Mouse (Mus musculus): ENCODE measurements around the gene Ccin. TPM values are rescaled to one million over a fixed set of nuclear protein-coding genes. Genes with fewer than 3 reads are reported as not detected.
A peak's percentile ranks its signal among the peaks of the same experiment; 100 is the strongest.

Ccin gene
- polyA plus RNA-seq (2014; fragmentation: Nextera tagmentation; extraction: Ambion mirVana): not detected in 2 replicates

- Histone ChIP-seq H3K4me2 (ENCODE audit: low read depth, low read length) (peak within 1 kb of the TSS; percentile 56), H3K9ac (replicated peaks; ENCODE audit: low read depth, low read length) (peak within 1 kb of the TSS; percentile 55), H3K4me3 (ENCODE audit: low read depth, low read length) (peak within 1 kb of the TSS; percentile 26), H3K4me1 (ENCODE audit: control insufficient read depth, insufficient read depth, low read length) (peaks cover 11% of the 10 kb centered on the region), H3K9me3 (ENCODE audit: control insufficient read depth, low read length) (no peaks in the 10 kb centered on the region), H3K27ac (ENCODE audit: low read depth, low read length) (no peak within 1 kb of the TSS), H3K27me3 (ENCODE audit: control insufficient read depth, insufficient read depth, low read length) (no peaks in the 10 kb centered on the region), H3K36me3 (ENCODE audit: control insufficient read depth, insufficient read depth, low read length) (no peaks in the 10 kb centered on the region)
- no peak for ATAC-seq (ENCODE audit: low read depth)
- 83% methylated on average over 11 of the region's 11 CpGs for WGBS
Measured at GRCm38 (mm10) chr4:43983181-43983580, at the start of gene Ccin. Gene Ccin, plus strand, starts transcription at chr4:43983483.

GRCm38 (mm10) chr4:43936186-43936585 is 47.1 kb upstream of the Ccin start:
- H3K36me3 ChIP-seq (ENCODE audit: control insufficient read depth, insufficient read depth, low read length): peaks cover 23% of the 10 kb centered on the region
- WGBS: 85% methylated on average over 4 of the region's 4 CpGs
- no peaks in the 10 kb centered on the region for H3K27me3 ChIP-seq (ENCODE audit: control insufficient read depth, insufficient read depth, low read length)
- no peak overlapping the region for H3K9ac ChIP-seq (replicated peaks; ENCODE audit: low read depth, low read length)
- ATAC-seq (ENCODE audit: low read depth): no peak
- H3K9me3 ChIP-seq (ENCODE audit: control insufficient read depth, low read length): no peaks in the 10 kb centered on the region
- no peak overlapping the region for H3K4me3 ChIP-seq (ENCODE audit: low read depth, low read length)
- no peak overlapping the region for H3K4me2 ChIP-seq (ENCODE audit: low read depth, low read length)
- H3K27ac ChIP-seq (ENCODE audit: low read depth, low read length): no peak overlapping the region
- H3K4me1 ChIP-seq (ENCODE audit: control insufficient read depth, insufficient read depth, low read length): no peaks in the 10 kb centered on the region

- WGBS: 82% methylated on average over 14 of the region's 14 CpGs
- H3K27ac ChIP-seq (ENCODE audit: low read depth, low read length): no peak overlapping the region
- peaks cover 19% of the 10 kb centered on the region for H3K36me3 ChIP-seq (ENCODE audit: control insufficient read depth, insufficient read depth, low read length)
- no peak overlapping the region for H3K9ac ChIP-seq (replicated peaks; ENCODE audit: low read depth, low read length)
- no peaks in the 10 kb centered on the region for H3K27me3 ChIP-seq (ENCODE audit: control insufficient read depth, insufficient read depth, low read length)
- no peaks in the 10 kb centered on the region for H3K4me1 ChIP-seq (ENCODE audit: control insufficient read depth, insufficient read depth, low read length)
- no peak overlapping the region for H3K4me2 ChIP-seq (ENCODE audit: low read depth, low read length)
- H3K9me3 ChIP-seq (ENCODE audit: control insufficient read depth, low read length): no peaks in the 10 kb centered on the region
- H3K4me3 ChIP-seq (ENCODE audit: low read depth, low read length): no peak overlapping the region
- no peak for ATAC-seq (ENCODE audit: low read depth)
Measured at GRCm38 (mm10) chr4:43936749-43937674, 46.3 kb upstream of the Ccin start.

GRCm38 (mm10) chr4:43941315-43941714 is 42.0 kb upstream of the Ccin start:
- Histone ChIP-seq H3K36me3 (ENCODE audit: control insufficient read depth, insufficient read depth, low read length) (peaks cover 35% of the 10 kb centered on the region), H3K27ac (ENCODE audit: low read depth, low read length) (no peak overlapping the region), H3K9me3 (ENCODE audit: control insufficient read depth, low read length) (no peaks in the 10 kb centered on the region), H3K4me1 (ENCODE audit: control insufficient read depth, insufficient read depth, low read length) (no peaks in the 10 kb centered on the region), H3K9ac (replicated peaks; ENCODE audit: low read depth, low read length) (no peak overlapping the region), H3K4me3 (ENCODE audit: low read depth, low read length) (no peak overlapping the region), H3K4me2 (ENCODE audit: low read depth, low read length) (no peak overlapping the region), H3K27me3 (ENCODE audit: control insufficient read depth, insufficient read depth, low read length) (no peaks in the 10 kb centered on the region)
- WGBS: 96% methylated on average over 5 of the region's 5 CpGs
- ATAC-seq (ENCODE audit: low read depth): no peak

- H3K4me2 ChIP-seq (ENCODE audit: low read depth, low read length): no peak overlapping the region
- H3K36me3 ChIP-seq (ENCODE audit: control insufficient read depth, insufficient read depth, low read length): peaks cover 37% of the 10 kb centered on the region
- H3K9ac ChIP-seq (replicated peaks; ENCODE audit: low read depth, low read length): no peak overlapping the region
- WGBS: 93% methylated on average over 8 of the region's 8 CpGs
- no peaks in the 10 kb centered on the region for H3K4me1 ChIP-seq (ENCODE audit: control insufficient read depth, insufficient read depth, low read length)
- H3K27ac ChIP-seq (ENCODE audit: low read depth, low read length): no peak overlapping the region
- ATAC-seq (ENCODE audit: low read depth): no peak
- no peaks in the 10 kb centered on the region for H3K9me3 ChIP-seq (ENCODE audit: control insufficient read depth, low read length)
- H3K27me3 ChIP-seq (ENCODE audit: control insufficient read depth, insufficient read depth, low read length): no peaks in the 10 kb centered on the region
- H3K4me3 ChIP-seq (ENCODE audit: low read depth, low read length): no peak overlapping the region
Measured at GRCm38 (mm10) chr4:43942421-43942820, 40.9 kb upstream of the Ccin start.

- H3K4me1 ChIP-seq (ENCODE audit: control insufficient read depth, insufficient read depth, low read length): no peaks in the 10 kb centered on the region
- H3K36me3 ChIP-seq (ENCODE audit: control insufficient read depth, insufficient read depth, low read length): peaks cover 16% of the 10 kb centered on the region
- no peak overlapping the region for H3K4me2 ChIP-seq (ENCODE audit: low read depth, low read length)
- no peak overlapping the region for H3K9ac ChIP-seq (replicated peaks; ENCODE audit: low read depth, low read length)
- no peaks in the 10 kb centered on the region for H3K9me3 ChIP-seq (ENCODE audit: control insufficient read depth, low read length)
- no peak for ATAC-seq (ENCODE audit: low read depth)
- no peaks in the 10 kb centered on the region for H3K27me3 ChIP-seq (ENCODE audit: control insufficient read depth, insufficient read depth, low read length)
- WGBS: 97% methylated on average over 2 of the region's 2 CpGs
- no peak overlapping the region for H3K27ac ChIP-seq (ENCODE audit: low read depth, low read length)
- no peak overlapping the region for H3K4me3 ChIP-seq (ENCODE audit: low read depth, low read length)
Measured at GRCm38 (mm10) chr4:43947571-43947970, 35.7 kb upstream of the Ccin start.

GRCm38 (mm10) chr4:43957292-43957845 is 25.9 kb upstream of the Ccin start, which contains the start of gene Glipr2:
Gene Glipr2, plus strand, starts transcription at chr4:43957401.
- H3K36me3 ChIP-seq (ENCODE audit: control insufficient read depth, insufficient read depth, low read length): no peaks in the 10 kb centered on the region
- ATAC-seq (ENCODE audit: low read depth): peak; percentile 91
- H3K9ac ChIP-seq (replicated peaks; ENCODE audit: low read depth, low read length): peak within 1 kb of the TSS; percentile 84
- peak within 1 kb of the TSS; percentile 75 for H3K4me3 ChIP-seq (ENCODE audit: low read depth, low read length)
- no peaks in the 10 kb centered on the region for H3K4me1 ChIP-seq (ENCODE audit: control insufficient read depth, insufficient read depth, low read length)
- H3K4me2 ChIP-seq (ENCODE audit: low read depth, low read length): peak within 1 kb of the TSS; percentile 96
- H3K9me3 ChIP-seq (ENCODE audit: control insufficient read depth, low read length): no peaks in the 10 kb centered on the region
- H3K27me3 ChIP-seq (ENCODE audit: control insufficient read depth, insufficient read depth, low read length): no peaks in the 10 kb centered on the region
- peak within 1 kb of the TSS; percentile 81 for H3K27ac ChIP-seq (ENCODE audit: low read depth, low read length)
- WGBS: under 1% methylated on average over 44 of the region's 45 CpGs

- Histone ChIP-seq H3K36me3 (ENCODE audit: control insufficient read depth, insufficient read depth, low read length) (no peaks in the 10 kb centered on the region), H3K4me2 (ENCODE audit: low read depth, low read length) (peak overlapping the region; percentile 96), H3K27me3 (ENCODE audit: control insufficient read depth, insufficient read depth, low read length) (no peaks in the 10 kb centered on the region), H3K4me3 (ENCODE audit: low read depth, low read length) (peak overlapping the region; percentile 75), H3K9me3 (ENCODE audit: control insufficient read depth, low read length) (no peaks in the 10 kb centered on the region), H3K9ac (replicated peaks; ENCODE audit: low read depth, low read length) (peak overlapping the region; percentile 84), H3K27ac (ENCODE audit: low read depth, low read length) (peak overlapping the region; percentile 81), H3K4me1 (ENCODE audit: control insufficient read depth, insufficient read depth, low read length) (no peaks in the 10 kb centered on the region)
- WGBS: 0% methylated on average over 26 of the region's 26 CpGs
- peak; percentile 82 for ATAC-seq (ENCODE audit: low read depth)
Measured at GRCm38 (mm10) chr4:43957846-43958461, 25.3 kb upstream of the Ccin start.
